Mouse (Mus musculus) retina, adult 2 months (tissue): Measurements from ENCODE around the gene Nudt7.

ENCODE experiments used
- DNase-seq: peaks from one replicate; pipeline ENCODE4 v3.0.0-alpha.2; 2012; ENCODE audit warnings: low read depth, low spot score

The Nudt7 gene

GRCm38 (mm10) chr8:114133510-114134362 lies at the start of gene Nudt7:
TSS of gene Nudt7 (plus strand) at chr8:114133557.
- DNase-seq: peak; percentile 63

GRCm38 (mm10) chr8:114087932-114088331 lies 45.4 kb upstream of the Nudt7 start:
- no peak for DNase-seq

DNA sequence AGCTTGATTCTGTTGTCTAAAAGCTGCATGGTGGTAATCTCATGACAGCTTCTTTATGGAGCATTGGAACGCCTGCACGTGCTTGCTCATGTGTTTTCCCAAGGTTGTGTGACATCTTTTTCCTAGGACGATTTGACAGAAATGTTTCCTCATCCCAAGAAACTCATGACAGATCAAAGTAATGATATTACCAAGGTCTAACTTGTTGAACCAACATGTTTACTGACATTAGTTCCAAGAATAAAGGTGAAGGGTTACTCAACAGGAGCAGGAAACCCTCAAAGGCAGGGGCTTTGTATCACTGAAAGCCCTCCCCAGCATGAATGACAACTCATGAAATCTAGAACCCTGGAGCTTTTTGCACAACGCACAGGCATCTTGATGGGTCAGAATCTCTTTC lies 42.6 kb upstream of the Nudt7 start:
- no peak for DNase-seq

DNA sequence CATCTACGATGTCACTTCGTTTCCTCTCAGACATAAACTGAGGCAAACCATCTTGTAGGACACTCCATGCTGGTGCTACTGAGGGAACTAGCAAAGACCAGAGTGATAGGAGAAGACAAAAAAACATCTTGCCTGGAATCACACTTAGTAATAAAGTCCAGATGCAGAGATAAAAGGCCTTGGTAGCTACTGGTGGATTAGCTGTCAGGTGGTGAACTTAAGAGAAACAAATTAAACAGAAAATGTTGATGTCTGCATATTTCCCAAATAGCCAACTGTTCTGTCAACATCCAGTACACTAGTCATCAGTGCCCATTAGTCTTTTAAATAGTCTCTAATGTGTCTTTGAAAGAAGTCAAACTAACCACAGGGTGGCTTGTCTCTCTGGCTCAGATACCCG lies 40.0 kb upstream of the Nudt7 start:
- DNase-seq: no peak

DNA sequence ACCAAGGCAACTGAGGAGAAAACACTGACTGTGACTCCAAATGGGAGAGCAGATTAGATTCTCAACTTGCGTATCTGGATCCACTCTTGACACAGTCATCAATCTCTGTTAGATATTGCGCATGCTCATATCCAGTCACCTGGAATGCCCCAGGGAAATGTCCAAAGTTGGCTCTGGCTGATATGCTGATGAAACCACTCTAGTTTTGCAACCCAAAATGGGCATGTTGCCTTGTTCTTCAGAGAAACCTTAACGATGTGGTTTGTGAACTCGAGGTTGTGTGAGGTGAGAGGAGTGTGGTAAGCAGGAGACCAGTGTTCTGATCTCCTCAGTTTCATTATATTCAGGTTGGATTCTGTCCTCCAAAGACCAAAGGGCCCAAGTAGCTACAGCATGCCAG lies 38.8 kb upstream of the Nudt7 start:
- no peak for DNase-seq

- DNase-seq: no peak
Measured at GRCm38 (mm10) chr8:114100561-114101206, 32.7 kb upstream of the Nudt7 start.

- DNase-seq: no peak
Measured at GRCm38 (mm10) chr8:114103401-114103800, 30.0 kb upstream of the Nudt7 start.

GRCm38 (mm10) chr8:114105971-114106370 lies 27.4 kb upstream of the Nudt7 start:
- DNase-seq: no peak

DNA sequence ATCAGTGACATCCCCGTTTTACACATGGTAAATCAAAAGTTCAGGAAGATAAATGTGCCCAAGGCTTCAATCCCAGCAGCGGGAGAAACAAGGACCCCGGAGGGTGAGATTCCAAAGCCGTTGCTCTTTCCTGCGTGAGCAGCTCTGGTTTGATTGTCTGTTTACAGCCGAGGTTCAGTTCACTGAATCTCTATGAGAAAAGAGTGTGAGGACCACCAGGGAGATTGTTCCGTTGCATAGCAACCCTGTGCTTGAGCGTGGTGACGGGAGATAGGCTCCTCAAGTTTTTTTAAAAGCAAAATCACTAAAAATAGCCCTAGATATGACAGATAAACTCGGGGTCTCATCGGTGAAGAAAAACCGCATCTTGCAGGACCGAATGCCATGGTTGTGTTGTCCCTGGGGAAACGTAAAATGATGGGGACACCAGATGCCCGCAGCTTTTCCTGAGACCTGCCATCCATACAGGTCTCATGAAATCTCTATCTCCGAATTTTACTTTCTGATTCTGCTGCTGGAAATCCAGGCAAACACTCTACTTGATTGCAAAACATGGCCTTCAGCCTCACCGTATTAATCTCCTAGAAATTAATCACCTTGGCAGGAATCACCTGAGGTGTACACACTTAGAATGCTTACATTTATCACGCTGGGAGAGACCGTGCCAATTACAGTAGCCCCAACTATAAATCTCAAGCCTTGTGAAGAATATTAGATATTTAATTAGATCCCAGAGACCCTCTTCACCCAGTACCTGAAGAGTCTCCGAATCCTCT lies 23.8 kb upstream of the Nudt7 start:
- no peak for DNase-seq

DNA sequence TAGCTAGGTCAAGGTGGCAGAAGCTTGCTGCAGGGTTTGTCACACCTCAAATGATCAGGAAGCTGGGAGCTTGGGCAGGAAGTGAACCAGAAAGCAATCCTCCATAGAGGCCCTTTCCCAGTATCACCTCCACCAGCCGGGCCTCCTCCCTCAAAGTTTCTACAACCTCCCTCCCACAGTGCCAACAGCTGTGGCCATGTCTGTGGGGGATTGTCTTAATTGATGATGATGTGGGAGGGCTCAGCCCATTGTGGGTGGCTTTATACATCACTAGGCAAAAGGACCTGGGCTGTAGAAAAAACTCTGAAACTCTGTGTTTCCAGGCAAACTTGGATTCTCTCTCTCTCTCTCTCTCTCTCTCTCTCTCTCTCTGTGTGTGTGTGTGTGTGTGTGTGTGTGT lies 18.3 kb upstream of the Nudt7 start:
- DNase-seq: no peak

DNA sequence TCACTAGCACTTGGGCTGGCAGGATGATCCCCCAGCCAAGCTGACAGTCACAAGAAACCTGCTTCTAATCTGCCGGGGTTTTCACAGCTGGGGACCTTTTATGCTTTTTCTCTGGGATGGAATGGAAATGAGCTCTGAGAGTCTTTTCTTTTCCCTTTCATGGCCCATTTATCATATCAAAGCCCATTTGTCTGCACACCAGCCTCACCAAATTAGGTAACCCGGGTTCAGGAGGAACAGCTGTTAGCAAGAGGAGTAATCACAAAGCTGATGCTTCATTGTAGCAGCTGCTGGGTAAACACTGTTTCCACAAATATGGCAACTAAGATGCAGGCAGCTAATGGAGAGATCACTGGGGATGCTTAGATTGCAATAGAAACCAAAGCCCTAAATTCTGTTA lies 17.3 kb upstream of the Nudt7 start:
- DNase-seq: no peak

DNA sequence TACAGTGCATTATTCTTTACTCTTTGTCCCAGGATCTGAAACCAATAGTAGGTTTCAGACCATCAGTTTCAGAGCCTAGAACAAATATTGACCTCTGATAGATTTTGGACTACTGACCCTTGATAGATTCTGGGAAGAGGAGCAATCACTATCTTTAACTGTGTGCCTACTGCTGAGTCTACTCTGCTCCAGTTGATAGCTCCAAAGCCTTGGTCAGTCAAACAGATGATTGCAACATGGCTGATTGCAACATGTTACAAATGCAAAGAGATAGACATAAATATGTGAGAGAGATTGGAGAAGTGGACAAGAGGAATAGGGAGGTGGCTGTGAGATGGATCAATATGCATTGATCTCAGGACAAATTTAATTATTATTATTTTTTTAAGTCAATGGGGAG lies 15.9 kb upstream of the Nudt7 start:
- no peak for DNase-seq

- no peak for DNase-seq
Measured at GRCm38 (mm10) chr8:114121781-114122180, 11.6 kb upstream of the Nudt7 start.

GRCm38 (mm10) chr8:114123611-114124010 lies 9.7 kb upstream of the Nudt7 start:
- no peak for DNase-seq

DNA sequence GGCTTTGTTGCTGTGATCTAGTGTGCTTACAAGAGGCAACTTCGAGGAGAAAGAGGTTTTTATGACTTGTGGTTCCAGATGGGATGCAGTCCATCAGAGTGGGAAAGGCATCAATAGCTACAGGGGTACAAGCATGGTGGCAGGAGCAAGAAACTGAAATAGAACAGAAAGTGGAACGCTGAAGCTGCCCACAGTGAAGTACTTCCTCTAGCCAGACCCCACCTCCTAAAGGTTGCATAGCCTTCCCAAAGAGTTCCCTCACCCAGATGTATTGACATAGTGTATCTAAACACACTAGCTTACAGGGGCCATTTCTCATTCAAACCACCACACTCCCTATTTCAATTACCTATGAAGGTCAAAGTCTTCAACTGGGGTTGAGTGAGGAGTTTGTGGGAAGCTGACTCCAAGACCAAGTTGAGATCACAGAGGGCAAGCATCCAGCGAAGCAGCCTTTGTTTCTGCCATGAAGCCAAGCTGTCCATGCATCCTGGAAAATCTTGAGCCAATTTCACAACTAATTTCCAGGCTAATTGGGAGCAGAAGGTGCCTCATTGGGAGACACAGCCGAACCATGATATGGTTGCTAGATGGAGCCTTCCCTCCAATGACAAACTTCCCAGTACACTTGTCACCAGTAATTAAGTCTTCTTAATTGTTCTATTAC lies 9.1 kb upstream of the Nudt7 start:
- no peak for DNase-seq

DNA sequence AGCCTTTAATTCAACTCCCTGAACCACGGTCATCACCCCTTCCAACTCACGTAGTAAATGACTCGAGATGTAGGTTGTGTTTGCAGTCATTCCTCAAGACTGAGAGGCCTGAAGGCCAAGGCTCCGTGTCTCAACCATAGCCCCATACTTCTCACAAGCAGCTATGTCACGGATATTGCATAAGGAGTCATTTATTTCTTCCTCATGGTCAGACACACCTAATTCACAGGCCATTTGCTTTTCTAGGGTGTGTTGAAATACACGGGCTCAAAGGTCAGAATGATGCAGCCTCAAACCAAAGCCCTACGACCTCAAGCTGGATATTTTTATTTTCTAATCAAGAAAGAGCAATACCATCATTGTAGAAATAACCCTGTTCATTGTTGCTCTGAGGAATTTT lies 2.5 kb upstream of the Nudt7 start:
- DNase-seq: no peak

DNA sequence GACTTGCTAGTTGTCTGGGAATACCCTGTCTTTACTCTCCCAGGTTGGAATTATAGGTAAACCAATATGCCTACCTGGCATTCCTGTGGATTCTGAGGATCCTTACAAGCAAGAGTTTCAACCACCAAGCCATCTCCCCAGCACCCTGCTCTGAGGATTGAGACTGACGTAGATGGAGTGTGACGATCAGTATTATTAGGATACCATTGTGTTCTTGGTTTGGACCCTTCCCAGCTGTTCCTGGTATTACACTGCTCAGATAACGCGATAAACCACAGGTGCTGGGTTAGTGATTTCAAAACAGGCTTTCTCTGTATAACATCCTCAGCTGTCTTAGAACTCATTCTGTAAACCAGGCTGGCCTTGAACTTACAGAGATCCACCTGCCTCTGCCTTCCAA lies 1.9 kb upstream of the Nudt7 start:
- DNase-seq: no peak

GRCm38 (mm10) chr8:114133050-114133509 lies 277 bp upstream of the Nudt7 start:
- no peak for DNase-seq

DNA sequence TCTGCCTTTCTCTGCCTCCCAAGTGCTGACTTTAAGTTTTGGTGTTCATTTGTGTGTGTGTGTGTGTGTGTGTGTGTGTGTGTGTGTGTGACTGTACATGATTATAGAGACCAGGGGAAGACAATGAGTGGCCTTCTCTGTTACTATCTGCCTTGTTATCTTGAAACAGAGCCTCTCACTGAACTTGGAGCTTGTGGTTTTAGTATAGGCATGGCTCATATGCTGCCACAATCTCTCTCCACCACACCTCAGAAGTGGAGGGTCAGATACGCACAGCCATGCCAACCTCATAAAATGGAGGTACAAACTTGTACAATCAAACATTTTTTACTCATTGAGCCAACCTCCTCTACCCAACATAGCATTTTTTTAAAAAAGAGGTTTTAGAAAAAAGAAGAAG lies 3.4 kb downstream of the Nudt7 start:
- no peak for DNase-seq

GRCm38 (mm10) chr8:114137181-114137580 lies 3.8 kb downstream of the Nudt7 start:
- DNase-seq: no peak

DNA sequence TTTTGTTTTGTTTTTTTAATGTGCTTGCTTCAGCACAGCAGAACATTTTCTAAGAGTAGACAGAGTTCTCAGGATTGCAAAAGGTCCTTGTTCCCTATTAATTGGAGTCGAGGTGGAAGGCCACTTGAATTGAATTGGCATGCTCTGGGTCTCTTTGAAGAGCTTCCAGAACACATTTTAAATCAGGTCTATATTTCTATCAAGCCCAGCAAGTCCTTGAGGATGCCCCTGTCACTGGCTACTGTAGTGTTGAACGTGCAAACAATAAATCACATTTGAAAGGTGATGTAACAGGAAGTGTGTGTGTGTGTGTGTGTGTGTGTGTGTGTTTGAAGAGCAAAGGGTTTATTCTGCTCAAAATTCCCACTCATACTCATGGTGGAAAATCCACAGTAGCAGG lies 7.1 kb downstream of the Nudt7 start:
- no peak for DNase-seq

GRCm38 (mm10) chr8:114142199-114142598 lies 8.8 kb downstream of the Nudt7 start:
- DNase-seq: no peak
